10 mouse cellular contexts compared by ENCODE assay signal in genomic region chrX:137193241-137193640, GRCm38 (mm10).
"Had no signal": no experiment of that assay in that cellular context is flagged by ENCODE, and none has a peak within 500 bp of the region (broad histone marks: within the 10 kb centered on the region; RNA-seq: fewer than 3 reads in every experiment).

No protein-coding gene starts in this region.

- DNase-seq: liver, postnatal 0 days; lung, adult 2 months; lung, postnatal 14 days; lung, postnatal 36 days; right cerebral cortex, postnatal 25 days; right cerebral cortex, postnatal 4 days; spleen, adult 18-20 months; thymus, adult 2 months; thymus, postnatal 25 days; thymus, postnatal 4 days had no signal
